Mouse (Mus musculus) C2C12 (cell line): ENCODE data around the gene Lamc1. TPM values are rescaled to one million over a fixed set of nuclear protein-coding genes. Genes with fewer than 3 reads are reported as not detected.

ENCODE experiments used
- H3K27me3 ChIP-seq: one replicate; pipeline ENCODE4 v1.6.1; 2011; ENCODE audit not compliant: control insufficient read depth, insufficient read depth, insufficient read length
- H3K36me3 ChIP-seq: one replicate; pipeline ENCODE4 v1.6.1; 2011; ENCODE audit not compliant: control insufficient read depth, insufficient read depth
- H3K4me3 ChIP-seq: one replicate; pipeline ENCODE4 v1.5.1; 2011; ENCODE audit warnings: mild to moderate bottlenecking, control low read depth; ENCODE audit not compliant: poor library complexity, insufficient read depth, severe bottlenecking
- H3K79me2 ChIP-seq: one replicate; pipeline ENCODE4 v1.6.1; 2011; ENCODE audit not compliant: control insufficient read depth, insufficient read depth
- H3K79me3 ChIP-seq: one replicate; pipeline ENCODE4 v1.6.1; 2011; ENCODE audit warnings: low read depth, control low read depth
- H3ac ChIP-seq: one replicate; pipeline ENCODE3; 2011; ENCODE audit warnings: low read depth; ENCODE audit not compliant: control insufficient read depth, insufficient read length
- CEBPB ChIP-seq: IDR thresholded peaks from one replicate; pipeline ENCODE4 v1.6.1; 2011; ENCODE audit warnings: low read depth, mild to moderate bottlenecking, control low read depth, moderate library complexity
- CTCF ChIP-seq: IDR thresholded peaks from one replicate; pipeline ENCODE4 v1.5.1; 2011; ENCODE audit not compliant: control insufficient read depth, insufficient read depth, insufficient read length
- FOSL1 ChIP-seq: IDR thresholded peaks from one replicate; pipeline ENCODE4 v1.8.0; 2011; ENCODE audit warnings: mild to moderate bottlenecking, low read length; ENCODE audit not compliant: poor library complexity, insufficient read depth, severe bottlenecking
- MAX ChIP-seq: IDR thresholded peaks from one replicate; pipeline ENCODE4 v1.6.1; 2011; ENCODE audit warnings: mild to moderate bottlenecking, control low read depth
- MYOD1 ChIP-seq: IDR thresholded peaks from one replicate; pipeline ENCODE4 v1.6.1; 2011; ENCODE audit warnings: low read depth; ENCODE audit not compliant: control insufficient read depth, insufficient read length
- MYOG ChIP-seq: IDR thresholded peaks from one replicate; pipeline ENCODE4 v1.6.1; 2011; ENCODE audit not compliant: control insufficient read depth, insufficient read length; ENCODE audit errors: extremely low read depth
- USF1 ChIP-seq: IDR thresholded peaks from one replicate; pipeline ENCODE4 v1.6.1; 2011; ENCODE audit warnings: low read depth, mild to moderate bottlenecking, control low read depth, moderate library complexity
- polyA plus RNA-seq: library from polyadenylated mRNA; unstranded; fragments of >200 nt; fragmentation: generic; extraction: Trizol; gene quantifications from one replicate; pipeline ENCODE4 v1.2.1, GENCODE M21; 2012; ENCODE audit warnings: missing spikeins

Gene Lamc1
- polyA plus RNA-seq, 1 experiment = 35.5 TPM

DNA sequence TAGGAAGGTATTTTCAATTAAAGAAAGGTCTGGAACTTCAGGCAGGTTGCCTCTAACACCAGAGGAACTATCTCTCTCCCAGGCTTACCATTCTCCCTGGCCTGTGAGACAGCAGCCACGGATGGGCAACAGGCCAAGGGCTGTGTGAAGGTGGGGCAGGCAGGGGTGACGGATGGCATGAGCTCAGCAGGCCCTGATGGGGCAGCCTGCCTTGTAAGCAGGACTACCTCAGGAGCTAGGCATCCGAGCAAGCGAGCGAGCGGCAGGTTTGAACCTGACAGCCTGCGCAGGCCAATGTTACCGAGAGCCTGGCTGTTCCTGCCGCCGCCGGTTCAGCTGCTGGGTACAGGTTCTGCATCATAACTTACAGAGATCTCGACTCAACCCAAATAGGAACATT, 157.8 kb downstream of the Lamc1 start:
- Histone ChIP-seq H3K79me2 (no peaks in the 10 kb centered on the region), H3K79me3 (no peaks in the 10 kb centered on the region), H3K36me3 (no peaks in the 10 kb centered on the region), H3ac (no peak overlapping the region), H3K4me3 (no peak overlapping the region), H3K27me3 (no peaks in the 10 kb centered on the region)
- TF ChIP-seq FOSL1 (no peak), MYOG (no peak), MAX (no peak), CTCF (no peak), MYOD1 (no peak), USF1 (no peak), CEBPB (no peak)

DNA sequence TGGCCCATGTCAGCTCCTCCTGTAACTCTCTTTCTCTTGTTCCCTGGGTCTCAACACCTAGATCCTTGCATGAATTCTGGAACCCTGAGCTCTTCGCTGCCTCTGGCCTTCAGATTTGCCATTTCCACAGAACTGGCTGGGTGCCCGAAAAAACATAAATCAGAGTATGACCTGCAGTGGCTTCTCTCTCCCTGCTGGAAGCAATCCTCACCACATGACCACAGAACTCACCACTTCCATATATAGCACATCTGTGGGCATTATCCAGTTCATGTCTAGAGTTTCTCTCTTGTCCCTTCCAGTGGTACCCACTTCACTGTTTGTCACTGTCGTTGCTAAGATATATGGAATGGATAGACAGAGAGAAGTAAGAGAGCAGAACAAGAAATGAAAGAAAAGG, 159.3 kb downstream of the Lamc1 start:
- no peaks in the 10 kb centered on the region for H3K27me3 ChIP-seq
- no peak for TF ChIP-seq MYOD1
- peak; percentile 75 for TF ChIP-seq USF1
- TF ChIP-seq CEBPB = no peak

DNA sequence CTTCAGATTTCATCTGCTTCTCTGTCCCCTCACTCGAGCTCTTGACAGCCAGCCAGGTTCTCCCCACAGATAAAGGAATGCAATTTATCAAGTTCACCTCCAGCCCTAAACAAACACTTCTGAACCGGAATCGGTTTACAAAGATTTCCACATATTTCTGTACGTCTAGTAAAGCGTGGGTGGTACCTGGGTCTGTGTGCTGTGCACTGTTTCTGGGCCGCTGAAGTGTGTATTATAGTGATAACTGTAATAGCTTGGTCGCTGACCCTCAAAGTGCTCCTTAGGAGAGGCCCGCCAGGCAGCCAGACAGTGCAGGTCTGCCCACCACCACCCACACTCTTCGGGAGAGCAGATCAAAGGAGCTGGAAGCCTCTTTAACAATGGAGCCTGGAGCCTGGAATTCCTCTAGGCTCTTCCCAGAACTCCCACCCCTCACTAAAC, 160.3 kb downstream of the Lamc1 start:
- TF ChIP-seq MYOD1 (no peak), MAX (no peak), MYOG (no peak), CTCF (no peak), USF1 (no peak), CEBPB (no peak), FOSL1 (no peak)
- H3ac ChIP-seq = no peak overlapping the region
- H3K27me3 ChIP-seq = no peaks in the 10 kb centered on the region
- H3K79me2 ChIP-seq = no peaks in the 10 kb centered on the region
- H3K79me3 ChIP-seq = no peaks in the 10 kb centered on the region
- H3K4me3 ChIP-seq = no peak overlapping the region
- H3K36me3 ChIP-seq = no peaks in the 10 kb centered on the region

More for the DNA sequence above, 159.3 kb downstream of the Lamc1 start:
- Histone ChIP-seq H3K36me3 (no peaks in the 10 kb centered on the region), H3K79me3 (no peaks in the 10 kb centered on the region), H3K79me2 (no peaks in the 10 kb centered on the region), H3ac (no peak overlapping the region), H3K4me3 (no peak overlapping the region)

DNA sequence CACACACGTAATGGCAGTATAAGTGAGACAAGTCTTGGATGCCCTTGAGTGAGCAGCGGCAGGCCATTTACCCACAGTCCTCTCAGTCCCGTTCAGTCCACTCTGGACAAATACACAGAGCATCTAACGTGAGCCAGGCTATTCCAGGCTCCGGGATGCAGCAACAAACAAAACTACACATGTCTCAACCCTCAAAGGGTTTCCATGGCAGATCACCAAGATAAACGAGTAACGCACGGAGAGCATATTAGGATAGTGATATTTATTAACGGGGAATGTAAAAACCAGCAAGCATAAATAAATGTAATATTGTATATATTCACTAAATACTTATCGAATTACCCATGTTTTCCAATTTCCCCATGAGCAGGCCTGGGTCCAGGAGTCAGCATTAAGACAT, 161.6 kb downstream of the Lamc1 start:
- H3K36me3 ChIP-seq = no peaks in the 10 kb centered on the region
- no peaks in the 10 kb centered on the region for H3K79me2 ChIP-seq
- H3K27me3 ChIP-seq = no peaks in the 10 kb centered on the region
- no peaks in the 10 kb centered on the region for H3K79me3 ChIP-seq
- H3K4me3 ChIP-seq = no peak overlapping the region
- no peak for TF ChIP-seq MYOG
- no peak for TF ChIP-seq CTCF
- no peak for TF ChIP-seq MAX
- no peak for TF ChIP-seq FOSL1
- no peak for TF ChIP-seq USF1
- no peak for TF ChIP-seq MYOD1
- TF ChIP-seq CEBPB = no peak
- no peak overlapping the region for H3ac ChIP-seq

Other genes with a start within 250 kb of the Lamc1 start
- 5.4 TPM for gene Lamc2, start 146.3 kb downstream of the Lamc1 start, polyA plus RNA-seq
- gene Shcbp1l, start 92.4 kb upstream of the Lamc1 start, polyA plus RNA-seq = 0.08 TPM
- 53.1 TPM for gene Dhx9, start 154.9 kb upstream of the Lamc1 start, polyA plus RNA-seq
- gene Npl, start 217.3 kb upstream of the Lamc1 start, polyA plus RNA-seq = 0.26 TPM